Mouse (Mus musculus) layer of hippocampus, postnatal 36 days (tissue): ENCODE data around the gene Sco1. TPM values are rescaled to one million over a fixed set of nuclear protein-coding genes. Genes with fewer than 3 reads are reported as not detected.
"Not testable (repeated sequence)": the region's sequence is repeated elsewhere in the genome, so short reads cannot be mapped to it uniquely, and the experiment has no call there.

Source experiments
- DNase-seq, 2 experiments: peaks; one replicate each; pipeline ENCODE4 v3.0.0; 2022
- total RNA-seq, 2 experiments: library from RNA; stranded (reverse); gene quantifications; 2 replicates each; pipeline ENCODE4 v1.2.3; 2021

Gene Sco1
- total RNA-seq = 1 to 10 TPM; 9.4 to 9.9 TPM

- peak; percentile 90 for DNase-seq
These were observed at the start of gene Sco1, which contains the start of gene Adprm for GRCm38 (mm10) chr11:67052321-67052952. Gene Sco1, plus strand, starts transcription at chr11:67052670. Gene Adprm, minus strand, starts transcription at chr11:67052594.

DNA sequence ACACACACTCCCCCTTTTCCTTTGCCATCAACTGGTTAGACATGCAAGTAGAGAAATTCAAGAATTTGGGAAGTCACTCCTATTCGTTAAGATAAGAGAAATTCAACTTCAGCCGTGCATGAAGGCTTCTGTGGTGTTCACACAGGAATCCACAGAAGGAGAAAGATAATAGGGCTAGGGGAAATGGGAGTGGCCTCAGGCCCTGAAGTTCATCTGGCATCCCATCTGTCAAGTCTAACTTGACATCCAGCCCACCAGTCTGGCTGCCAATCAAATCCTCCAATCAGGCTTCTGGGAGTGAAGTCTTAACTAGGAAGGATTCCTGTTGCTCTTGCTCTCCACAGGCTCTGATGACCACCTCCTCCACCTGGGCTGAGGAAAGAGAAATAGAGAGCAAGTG, 49.6 kb upstream of the Sco1 start:
- DNase-seq = no peak

GRCm38 (mm10) chr11:67007961-67008360, 44.5 kb upstream of the Sco1 start:
- DNase-seq = no peak

DNA sequence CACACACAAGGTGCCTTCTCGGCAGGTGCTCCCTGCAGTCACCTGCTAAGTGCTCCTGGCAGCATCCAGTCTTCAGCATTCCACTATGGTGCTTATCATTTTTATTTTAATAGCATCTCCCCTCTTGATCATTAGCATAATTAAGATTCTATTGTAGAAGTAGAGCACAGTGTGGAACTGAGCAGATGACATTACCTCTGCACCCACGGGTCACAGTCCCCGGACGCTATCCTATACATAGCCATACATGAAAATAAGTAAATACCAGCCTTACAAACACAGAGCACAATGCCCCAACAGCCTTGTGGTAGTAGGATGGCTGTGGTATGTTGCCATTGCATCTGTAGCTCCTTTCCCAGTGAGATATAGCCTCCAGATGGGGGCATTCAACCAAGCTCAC, 43.9 kb upstream of the Sco1 start:
- no peak for DNase-seq

DNA sequence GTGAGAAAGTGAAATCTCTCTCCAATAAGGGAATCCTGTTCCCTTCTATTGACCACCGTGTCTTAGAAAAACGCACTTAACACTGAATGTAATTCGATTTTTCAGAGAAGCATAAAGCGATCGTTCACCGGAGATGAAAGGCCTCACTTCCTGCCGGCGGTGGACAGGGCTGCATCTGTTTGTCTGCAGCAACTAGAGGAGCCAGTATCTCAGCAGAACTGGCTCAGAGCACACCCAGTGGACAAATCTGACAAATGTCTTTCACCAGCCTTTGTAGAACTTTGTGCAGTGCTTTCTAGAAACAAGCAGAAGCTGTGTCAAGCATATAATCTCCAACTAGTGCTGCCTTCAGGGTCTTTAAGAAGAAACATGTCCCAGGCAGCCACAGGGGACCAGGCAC, 42.0 kb upstream of the Sco1 start:
- DNase-seq = no peak

DNA sequence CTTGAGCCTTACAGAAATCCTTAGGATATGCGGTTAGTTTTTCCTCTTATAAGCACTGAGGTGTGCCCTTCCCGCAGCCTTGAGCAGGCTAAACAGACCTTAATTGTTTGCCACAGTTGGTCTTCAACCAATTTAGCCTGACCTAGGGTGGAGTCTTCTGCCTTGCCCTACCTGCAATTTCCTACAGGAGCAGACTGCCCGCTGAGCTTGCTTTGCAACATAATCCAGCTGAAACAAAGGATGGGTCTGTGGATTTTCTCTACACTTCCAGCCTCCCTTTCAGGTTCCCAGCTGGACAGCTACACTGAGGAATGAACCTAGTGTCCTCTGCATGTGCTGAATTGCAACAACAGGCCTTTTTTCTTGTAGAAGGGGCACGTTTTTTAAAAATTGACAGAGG, 40.8 kb upstream of the Sco1 start:
- DNase-seq = no peak

DNA sequence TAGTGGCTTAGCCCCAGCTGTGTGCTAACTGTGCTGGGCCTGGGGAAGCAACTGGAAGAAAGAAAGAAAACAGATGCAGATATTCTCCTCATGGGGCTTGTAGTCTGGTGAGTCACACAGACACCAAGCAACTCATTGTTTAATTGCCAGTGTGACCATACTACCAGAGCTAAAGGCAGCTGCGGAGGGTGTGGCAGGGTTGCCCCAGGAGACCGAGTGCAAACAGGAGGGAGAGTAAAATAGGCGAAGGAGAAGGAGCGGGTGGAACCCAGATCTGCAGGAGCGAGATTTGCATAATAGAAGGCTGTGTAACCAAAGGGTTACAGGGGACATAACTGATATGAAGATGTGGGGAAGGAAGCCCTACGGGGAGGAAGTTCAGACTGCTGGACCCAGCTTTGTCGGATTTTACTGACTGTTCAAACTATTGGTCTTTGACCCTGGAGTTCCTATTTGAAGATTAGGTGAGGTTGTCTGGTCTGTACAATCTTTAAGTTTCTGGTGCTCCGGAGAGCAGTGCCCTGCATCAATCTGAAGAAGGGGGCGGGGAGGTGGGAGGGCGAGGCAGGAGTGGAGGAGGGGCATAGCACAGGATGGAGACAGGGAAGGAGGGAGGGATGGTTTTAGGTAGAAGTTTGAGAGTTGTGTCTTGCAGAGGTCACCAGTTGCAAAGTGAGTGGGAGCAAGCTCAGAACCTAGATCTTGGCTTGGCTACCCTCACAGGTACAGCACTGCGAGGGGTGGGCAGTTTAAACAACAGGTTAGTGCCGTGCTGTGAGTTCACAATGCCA, 34.5 kb upstream of the Sco1 start:
- DNase-seq = no peak

- no peak for DNase-seq
These were observed 32.6 kb upstream of the Sco1 start for GRCm38 (mm10) chr11:67019711-67020475.

- DNase-seq = peak; percentile 35 to 44
These were observed 31.5 kb upstream of the Sco1 start for GRCm38 (mm10) chr11:67020948-67021347.

DNA sequence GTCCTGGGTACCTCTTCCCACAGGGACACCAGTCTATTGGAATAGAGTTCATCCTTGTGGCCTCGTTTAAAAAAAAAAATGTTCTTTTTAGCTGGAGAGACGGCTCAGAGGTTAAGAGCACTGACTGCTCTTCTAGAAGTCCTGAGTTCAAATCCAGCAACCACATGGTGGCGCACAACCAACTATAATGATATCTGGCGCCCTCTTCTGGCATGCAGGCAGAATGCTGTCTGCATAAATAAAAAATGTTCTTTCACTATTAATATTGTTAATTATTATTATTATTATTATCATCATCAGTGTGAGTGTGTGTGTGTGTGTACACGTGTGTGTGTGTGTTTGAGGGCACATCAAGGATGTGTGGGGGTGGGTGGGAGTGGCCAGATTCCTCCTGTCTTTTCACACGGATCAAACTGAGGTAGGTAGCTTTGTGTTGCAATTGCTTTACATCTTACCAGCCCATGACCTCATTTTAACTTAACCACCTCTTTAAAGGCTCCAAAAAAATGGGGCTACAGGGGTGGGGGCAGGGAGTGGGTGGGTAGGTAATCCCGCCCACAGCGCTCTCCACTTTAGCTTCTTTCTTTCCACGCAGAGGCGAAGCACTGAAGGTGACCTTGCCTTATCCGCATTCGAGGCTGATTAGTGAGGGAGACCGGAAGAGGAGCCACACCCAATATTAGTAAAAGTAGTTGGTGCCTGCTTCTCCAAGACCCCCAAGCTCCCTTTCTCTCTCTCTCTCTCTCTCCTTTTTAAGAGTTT, 29.9 kb upstream of the Sco1 start:
- DNase-seq = no peak

- not testable (repeated sequence) for DNase-seq
These were observed 29.3 kb upstream of the Sco1 start for GRCm38 (mm10) chr11:67023191-67023590.

GRCm38 (mm10) chr11:67023802-67024340, 28.6 kb upstream of the Sco1 start:
- DNase-seq = no peak

GRCm38 (mm10) chr11:67024867-67025477, 27.5 kb upstream of the Sco1 start, which contains the start of gene Tmem220:
Gene Tmem220, plus strand, starts transcription at chr11:67025154.
- DNase-seq = peak; percentile 84

DNA sequence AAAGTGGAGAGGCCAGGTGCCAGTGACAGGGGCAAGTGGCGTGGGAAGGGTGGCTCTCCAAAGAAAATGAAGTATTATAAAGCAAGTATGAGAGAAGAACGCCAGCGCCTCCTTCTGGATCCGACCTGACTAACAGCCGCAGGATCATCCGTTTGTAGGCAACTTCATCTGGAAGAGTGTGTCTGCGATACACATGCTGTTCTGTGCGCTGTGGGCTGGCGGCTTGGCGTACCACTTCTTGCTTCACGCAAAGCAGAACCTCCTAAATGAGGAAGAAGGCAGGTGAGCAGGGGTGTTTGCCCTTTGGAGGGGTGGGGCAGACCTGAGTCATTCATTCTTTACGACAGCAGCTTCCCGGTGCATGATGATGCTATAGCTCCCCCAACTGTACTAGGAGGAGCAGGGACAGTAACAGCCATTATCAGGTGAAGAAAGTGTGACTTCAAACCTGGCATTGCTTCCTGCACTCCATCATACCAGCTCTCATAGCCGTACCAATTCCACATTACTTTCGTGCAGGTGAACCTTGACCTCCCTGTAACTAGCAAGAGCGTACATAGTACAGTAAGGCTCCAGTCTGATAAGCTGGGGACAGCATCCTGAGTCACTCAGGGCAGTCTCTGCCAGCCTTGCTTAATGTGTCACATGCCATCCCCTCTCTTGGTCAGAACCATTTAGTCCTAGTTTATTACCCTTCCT, 21.4 kb upstream of the Sco1 start:
- DNase-seq = no peak

DNA sequence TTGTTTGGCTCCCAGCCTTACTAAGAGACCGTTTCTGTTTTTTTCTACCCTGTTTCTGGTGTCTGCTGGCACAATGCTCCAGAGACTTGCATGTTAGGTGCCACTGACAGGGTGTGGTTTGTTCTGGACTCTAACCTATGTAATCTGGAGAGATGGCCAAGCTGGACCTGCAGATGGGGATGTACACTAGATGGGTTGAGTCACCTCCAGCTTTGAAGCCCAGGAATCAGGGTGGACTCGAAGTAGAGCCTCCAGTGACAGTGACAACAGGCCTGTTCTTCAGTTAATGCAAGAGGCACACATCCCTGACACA, 20.9 kb upstream of the Sco1 start:
- DNase-seq = no peak

DNA sequence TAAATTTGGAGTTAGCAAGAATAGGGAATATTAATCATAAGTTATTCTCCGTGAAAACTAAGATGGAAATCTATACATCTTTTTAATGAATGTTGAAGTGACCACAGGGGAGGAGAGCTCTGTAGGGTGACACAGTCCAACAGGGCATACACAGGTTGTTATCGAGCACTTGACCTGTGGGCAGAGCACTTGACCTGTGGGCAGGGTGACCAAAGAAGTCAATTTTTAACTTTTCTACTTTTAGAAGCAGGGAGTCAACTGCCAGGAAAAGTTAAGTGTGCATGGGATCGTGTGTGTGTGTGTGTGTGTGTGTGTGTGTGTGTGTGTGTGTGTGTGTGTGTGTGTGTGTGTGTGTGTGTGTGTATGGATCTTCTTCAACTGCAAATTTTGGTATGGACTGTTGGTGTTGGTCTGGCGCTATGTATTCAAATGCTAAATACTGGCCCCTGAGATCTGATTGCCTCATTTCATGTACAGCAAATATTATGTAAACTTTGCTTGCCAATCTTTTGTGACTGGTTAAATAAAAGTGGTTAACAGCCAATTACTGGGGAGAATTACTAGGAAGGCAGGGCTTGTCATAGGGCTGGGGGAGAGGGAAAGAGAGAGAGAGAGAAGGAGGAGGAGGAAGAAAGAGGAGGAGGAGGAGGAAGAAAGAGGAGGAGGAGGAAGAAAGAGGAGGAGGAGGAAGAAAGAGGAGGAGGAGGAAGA, 17.5 kb upstream of the Sco1 start:
- no peak for DNase-seq

DNA sequence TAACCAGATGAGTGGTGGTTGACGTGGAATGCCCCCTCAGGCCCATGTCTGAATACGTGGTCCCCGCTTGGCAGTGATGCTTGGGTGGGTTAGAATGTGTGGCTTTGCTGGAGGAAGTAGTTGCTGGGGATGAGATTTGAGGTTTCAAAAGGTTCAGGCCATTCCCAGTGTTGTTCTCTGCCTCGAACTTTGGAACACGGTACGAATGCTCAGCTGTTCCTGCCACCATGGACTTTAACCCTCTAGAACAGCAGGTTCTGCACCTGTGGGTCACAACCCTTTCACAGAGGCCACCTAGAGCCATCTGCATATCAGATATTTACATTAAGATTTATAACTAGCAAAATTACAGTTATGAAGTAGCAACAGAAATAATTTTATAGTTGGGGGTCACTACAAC, 16.2 kb upstream of the Sco1 start:
- no peak for DNase-seq

GRCm38 (mm10) chr11:67036892-67037291, 15.6 kb upstream of the Sco1 start:
- DNase-seq = no peak

DNA sequence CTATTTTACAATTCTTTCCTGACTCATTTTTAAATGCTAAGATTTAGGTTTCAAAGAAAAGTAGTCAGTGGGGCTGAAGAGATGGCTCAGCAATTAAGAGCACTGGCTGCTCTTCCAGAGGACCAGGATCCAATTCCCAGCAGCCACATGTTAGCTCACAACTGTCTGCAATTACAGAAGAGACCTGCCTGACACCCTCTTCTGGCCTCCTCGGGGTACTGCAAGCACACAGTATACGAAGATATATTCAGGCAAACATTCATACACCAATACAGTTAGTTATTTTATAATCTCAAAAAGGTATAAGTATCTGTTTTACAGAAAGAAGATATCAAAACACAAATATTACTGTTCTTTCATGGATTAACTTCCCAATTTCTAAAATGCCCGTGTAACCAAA, 12.7 kb upstream of the Sco1 start:
- no peak for DNase-seq

GRCm38 (mm10) chr11:67040483-67040882, 12.0 kb upstream of the Sco1 start:
- no peak for DNase-seq

GRCm38 (mm10) chr11:67043007-67043406, 9.5 kb upstream of the Sco1 start:
- no peak for DNase-seq
